Mouse (Mus musculus) cortical plate, adult 2 months (tissue): ENCODE measurements around the gene Amt.

ENCODE experiments used
- CTCF ChIP-seq: fragments of 200-500 bp; IDR thresholded peaks from 2 replicates; pipeline ENCODE4 v1.5.1; 2011; ENCODE audit warnings: mild to moderate bottlenecking, control low read depth, low read length; ENCODE audit not compliant: insufficient read depth; ENCODE audit errors: extremely low read depth
- POLR2A ChIP-seq: fragments of 200-500 bp; IDR thresholded peaks from 2 replicates; pipeline ENCODE4 v1.6.1; 2011; ENCODE audit warnings: mild to moderate bottlenecking, low read length, control low read depth; ENCODE audit not compliant: insufficient read depth; ENCODE audit errors: extremely low read depth

GRCm38 (mm10) chr9:108251877-108252276 lies 44.8 kb upstream of the Amt start:
- TF ChIP-seq CTCF: no peak
- TF ChIP-seq POLR2A: no peak
